Mouse (Mus musculus): Measurements from ENCODE around the gene Rabep1.
"Not testable (repeated sequence)": the region's sequence is repeated elsewhere in the genome, so short reads cannot be mapped to it uniquely, and the experiment has no call there.

Rabep1 gene

GRCm38 (mm10) chr11:70831201-70831600 is 13.4 kb upstream of the Rabep1 start:
- DNase-seq (ENCODE audit: low read depth, low spot score): no peak

- DNase-seq (ENCODE audit: low read depth, low spot score): no peak
Observed at GRCm38 (mm10) chr11:70833408-70833807, 11.2 kb upstream of the Rabep1 start.

- no peak for DNase-seq (ENCODE audit: low read depth, low spot score)
Observed at GRCm38 (mm10) chr11:70833831-70834230, 10.7 kb upstream of the Rabep1 start.

GRCm38 (mm10) chr11:70835381-70835831 is 9.2 kb upstream of the Rabep1 start:
- DNase-seq (ENCODE audit: low read depth, low spot score): no peak

- DNase-seq (ENCODE audit: low read depth, low spot score): no peak
Observed at GRCm38 (mm10) chr11:70837031-70837430, 7.5 kb upstream of the Rabep1 start.

- no peak for DNase-seq (ENCODE audit: low read depth, low spot score)
Observed at GRCm38 (mm10) chr11:70838610-70839009, 6.0 kb upstream of the Rabep1 start.

- no peak for DNase-seq (ENCODE audit: low read depth, low spot score)
Observed at GRCm38 (mm10) chr11:70842983-70843382, 1.6 kb upstream of the Rabep1 start.

- DNase-seq (ENCODE audit: low read depth, low spot score): peak; percentile 8
Observed at GRCm38 (mm10) chr11:70843701-70844551, 652 bp upstream of the Rabep1 start.

- no peak for DNase-seq (ENCODE audit: low read depth, low spot score)
Observed at GRCm38 (mm10) chr11:70845457-70845978, 940 bp downstream of the Rabep1 start.

- DNase-seq (ENCODE audit: low read depth, low spot score): no peak
Observed at GRCm38 (mm10) chr11:70846029-70846428, 1.5 kb downstream of the Rabep1 start.

- DNase-seq (ENCODE audit: low read depth, low spot score): no peak
Observed at GRCm38 (mm10) chr11:70860371-70860770, 15.8 kb downstream of the Rabep1 start.

- not testable (repeated sequence) for DNase-seq (ENCODE audit: low read depth, low spot score)
Observed at GRCm38 (mm10) chr11:70863204-70863603, 18.6 kb downstream of the Rabep1 start.

GRCm38 (mm10) chr11:70865223-70865622 is 20.6 kb downstream of the Rabep1 start:
- DNase-seq (ENCODE audit: low read depth, low spot score): no peak

GRCm38 (mm10) chr11:70869263-70869662 is 24.7 kb downstream of the Rabep1 start:
- no peak for DNase-seq (ENCODE audit: low read depth, low spot score)

- DNase-seq (ENCODE audit: low read depth, low spot score): no peak
Observed at GRCm38 (mm10) chr11:70869811-70870210, 25.2 kb downstream of the Rabep1 start.

GRCm38 (mm10) chr11:70870407-70870806 is 25.8 kb downstream of the Rabep1 start:
- DNase-seq (ENCODE audit: low read depth, low spot score): peak; percentile 79

- no peak for DNase-seq (ENCODE audit: low read depth, low spot score)
Observed at GRCm38 (mm10) chr11:70871110-70871509, 26.5 kb downstream of the Rabep1 start.

GRCm38 (mm10) chr11:70871766-70872330 is 27.3 kb downstream of the Rabep1 start:
- DNase-seq (ENCODE audit: low read depth, low spot score): peak; percentile 33

GRCm38 (mm10) chr11:70873846-70874613 is 29.5 kb downstream of the Rabep1 start:
- DNase-seq (ENCODE audit: low read depth, low spot score): no peak

- no peak for DNase-seq (ENCODE audit: low read depth, low spot score)
Observed at GRCm38 (mm10) chr11:70877670-70878069, 33.1 kb downstream of the Rabep1 start.

- DNase-seq (ENCODE audit: low read depth, low spot score): no peak
Observed at GRCm38 (mm10) chr11:70882905-70883430, 38.4 kb downstream of the Rabep1 start.

GRCm38 (mm10) chr11:70890643-70891042 is 46.1 kb downstream of the Rabep1 start:
- no peak for DNase-seq (ENCODE audit: low read depth, low spot score)
